In the genomic region with DNA sequence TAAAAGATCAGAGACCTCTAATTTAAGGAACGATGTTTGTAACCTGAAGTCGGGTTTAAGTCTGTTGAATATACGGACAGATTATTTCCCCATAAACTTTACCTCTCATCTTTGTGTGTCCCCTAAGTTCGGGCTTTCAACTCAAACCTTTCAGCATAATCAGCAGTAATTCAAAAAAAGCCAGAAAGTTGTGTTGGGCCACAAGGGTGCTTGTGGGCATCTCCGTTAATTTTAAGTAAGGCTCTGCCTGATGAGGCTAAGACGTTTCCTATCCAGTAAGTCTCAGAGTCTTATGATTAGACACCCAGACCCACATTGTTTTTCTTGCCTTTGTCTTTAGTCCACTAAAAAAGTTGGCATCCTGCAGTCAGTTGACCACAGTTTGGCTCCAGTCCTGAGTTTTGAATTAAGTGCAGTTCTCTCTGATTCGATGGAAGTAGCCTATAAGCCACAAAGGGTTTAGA, we compare ENCODE assay signal across 9 mouse cellular contexts. TPM values are rescaled to one million over a fixed set of nuclear protein-coding genes. Genes with fewer than 3 reads are reported as not detected.
A peak's percentile ranks its signal among the peaks of the same experiment; 100 is the strongest.
DNase-seq lines count a peak whose midpoint lies in the region; ATAC-seq and TF ChIP-seq lines count a peak whose summit lies in the region.
"Had no signal": no experiment of that assay in that cellular context is flagged by ENCODE, and none has a peak within 500 bp of the region (broad histone marks: within the 10 kb centered on the region; RNA-seq: fewer than 3 reads in every experiment).

No protein-coding gene starts in this region.

- no peaks in the 10 kb centered on the region for H3K9me3 ChIP-seq in intestine, embryonic 14.5 days (ENCODE audit: control insufficient read depth, low read length)
- no peaks in the 10 kb centered on the region for H3K9me3 ChIP-seq in midbrain, embryonic 10.5 days (replicated peaks)

- no peaks in the 10 kb centered on the region for H3K27me3 ChIP-seq in spleen, adult 2 months (ENCODE audit: control insufficient read depth, insufficient read depth, low read length)
- H3K27me3 ChIP-seq in intestine, embryonic 14.5 days (replicated peaks; ENCODE audit: control insufficient read depth, insufficient read depth, low read length), result no peaks in the 10 kb centered on the region
- no peaks in the 10 kb centered on the region for H3K27me3 ChIP-seq in midbrain, embryonic 10.5 days (ENCODE audit: low read depth, poor library complexity, severe bottlenecking)

- no peak overlapping the region for H3K27ac ChIP-seq in spleen, adult 2 months (ENCODE audit: insufficient read depth, low read length)
- peak overlapping the region; percentile 97 for H3K27ac ChIP-seq in intestine, embryonic 14.5 days (ENCODE audit: low read depth)
- peak overlapping the region; percentile 100 for H3K27ac ChIP-seq in midbrain, embryonic 10.5 days (replicated peaks)

- peaks cover 13% of the 10 kb centered on the region for H3K4me1 ChIP-seq in spleen, adult 2 months (ENCODE audit: control insufficient read depth, insufficient read depth, insufficient read length)
- peaks cover 22% of the 10 kb centered on the region for H3K4me1 ChIP-seq in intestine, embryonic 14.5 days (replicated peaks; ENCODE audit: control insufficient read depth, insufficient read depth, low read length)
- H3K4me1 ChIP-seq in midbrain, embryonic 10.5 days, result peaks cover 60% of the 10 kb centered on the region

- no peaks in the 10 kb centered on the region for H3K36me3 ChIP-seq in spleen, adult 2 months (ENCODE audit: control insufficient read depth, insufficient read depth, low read length)
- no peaks in the 10 kb centered on the region for H3K36me3 ChIP-seq in intestine, embryonic 14.5 days (ENCODE audit: control insufficient read depth, insufficient read depth, low read length)
- peaks cover 6% of the 10 kb centered on the region; the same call in 1 of the 2 replicates for H3K36me3 ChIP-seq in midbrain, embryonic 10.5 days

- peak overlapping the region; percentile 100 for H3K9ac ChIP-seq in intestine, embryonic 14.5 days (ENCODE audit: low read length)

- H3K4me2 ChIP-seq in intestine, embryonic 14.5 days (ENCODE audit: low read length), result peak overlapping the region; percentile 66

- 2% methylated on average over 7 of the region's 7 CpGs for WGBS in spleen, adult 2 months
- WGBS in intestine, embryonic 14.5 days, result under 1% methylated on average over 7 of the region's 7 CpGs
- WGBS in midbrain, embryonic 10.5 days, result 8% methylated on average over 7 of the region's 7 CpGs

- intact Hi-C loops in gastrocnemius, postnatal 14 days (cut with DNase I; ENCODE audit: low total_unique reads), result no loop called here

- peak overlapping the region; percentile 93 for H3K4me3 ChIP-seq in spleen, adult 2 months (ENCODE audit: extremely low read depth, insufficient read depth, insufficient read length)
- peak overlapping the region; percentile 99 for H3K4me3 ChIP-seq in intestine, embryonic 14.5 days (ENCODE audit: low read depth, low read length)
- H3K4me3 ChIP-seq in midbrain, embryonic 10.5 days, result peak overlapping the region; percentile 100

- TF ChIP-seq POLR2A in spleen, adult 2 months (IDR thresholded peaks at IDR 0.05; ENCODE audit: low read depth, low read length), result no peak

- no peak for TF ChIP-seq CTCF in spleen, adult 2 months (IDR thresholded peaks at IDR 0.05; ENCODE audit: extremely low read depth, insufficient read depth, insufficient read length, insufficient replicate concordance)

- no peak for DNase-seq in spleen, adult 2 months (ENCODE audit: low read depth in 1 of 2, low spot score in 2 of 2)
- no peak for DNase-seq in spleen, postnatal 4 days (ENCODE audit: low spot score in 2 of 2)
- peak; percentile 76 for DNase-seq in fibroblast of lung, adult 2 months (ENCODE audit: low read depth)
- DNase-seq in intestine, embryonic 14.5 days (ENCODE audit: low spot score), result no peak
- no peak for DNase-seq in midbrain, embryonic 10.5 days (ENCODE audit: low spot score)
- no peak for DNase-seq in gastrocnemius, postnatal 14 days
- DNase-seq in left cerebral cortex, adult 8-10 months (ENCODE audit: low spot score in 2 of 2), result no peak
- no peak for DNase-seq in ovary, postnatal 10 days (ENCODE audit: low spot score)

- no peak for ATAC-seq in intestine, embryonic 14.5 days (replicated peaks; ENCODE audit: low FRiP score, low TSS enrichment, low read depth)

RNA-seq across cellular contexts. Expression of a gene that starts 1.2 kb away (rescaled TPM):
- polyA plus RNA-seq in spleen, adult 2 months (2012; rRNA removed), result 18.7 and 26.2 TPM in 2 replicates
- polyA plus RNA-seq in intestine, embryonic 14.5 days (2014; fragmentation: Nextera tagmentation; extraction: Ambion mirVana), result 69.9 and 72.3 TPM in 2 replicates
- polyA plus RNA-seq in midbrain, embryonic 10.5 days (2016; fragmentation: Nextera tagmentation; extraction: Ambion mirVana), result 80.3 and 82.0 TPM in 2 replicates
- total RNA-seq in gastrocnemius, postnatal 14 days (2021), result 10 to 100 TPM; 14.1 to 15.1 TPM
- 10 to 100 TPM; 46.9 to 49.2 (median 48.5) TPM for total RNA-seq in left cerebral cortex, adult 8-10 months (2022)

RNA-seq across cellular contexts. Expression of a gene that starts 27.9 kb away (rescaled TPM):
- not detected in 2 replicates for polyA plus RNA-seq in spleen, adult 2 months (2012; rRNA removed)
- not detected in 2 replicates for polyA plus RNA-seq in intestine, embryonic 14.5 days (2014; fragmentation: Nextera tagmentation; extraction: Ambion mirVana)
- not detected in 2 replicates for polyA plus RNA-seq in midbrain, embryonic 10.5 days (2016; fragmentation: Nextera tagmentation; extraction: Ambion mirVana)
- not detected for total RNA-seq in gastrocnemius, postnatal 14 days (2021)
- total RNA-seq in left cerebral cortex, adult 8-10 months (2022), result not detected
- total RNA-seq: heart, postnatal 14 days had no signal
